ENCODE assay signal across 8 mouse cellular contexts in genomic region chr10:18317961-18318915, GRCm38 (mm10). TPM values are rescaled to one million over a fixed set of nuclear protein-coding genes. Genes with fewer than 3 reads are reported as not detected.
DNase-seq lines count a peak whose midpoint lies in the region; ATAC-seq and TF ChIP-seq lines count a peak whose summit lies in the region.

No protein-coding gene starts in this region.

- peak; percentile 11 to 24 for DNase-seq in cerebellum, adult 18-20 months
- no peak for DNase-seq in cerebellum, adult 11-12 months
- DNase-seq in embryo, embryonic 10 days (ENCODE audit: low spot score) = peak; percentile 70
- peak; percentile 97 for DNase-seq in heart, adult 11 months
- DNase-seq in liver, embryonic 11.5 days (ENCODE audit: low spot score) = peak; percentile 46
- peak; percentile 74 for DNase-seq in testis, postnatal 10 days (ENCODE audit: low spot score)

- no peaks in the 10 kb centered on the region for H3K79me2 ChIP-seq in myocyte (ENCODE audit: control insufficient read depth, insufficient read depth)

- peak overlapping the region; percentile 45 for H3K27ac ChIP-seq in intestine, embryonic 16.5 days (ENCODE audit: low read length)
- H3K27ac ChIP-seq in liver, embryonic 11.5 days (ENCODE audit: low read depth, low read length) = no peak overlapping the region

- peak overlapping the region; percentile 83 for H3K4me3 ChIP-seq in intestine, embryonic 16.5 days (ENCODE audit: low read length)
- H3K4me3 ChIP-seq in liver, embryonic 11.5 days (ENCODE audit: low read depth, low read length) = peak overlapping the region; percentile 71
- peak overlapping the region; percentile 24 for H3K4me3 ChIP-seq in myocyte

- peak; percentile 91 for ATAC-seq in intestine, embryonic 16.5 days
- peak; percentile 66 for ATAC-seq in liver, embryonic 11.5 days (replicated peaks; ENCODE audit: low FRiP score)

- no peaks in the 10 kb centered on the region for H3K9me3 ChIP-seq in intestine, embryonic 16.5 days (ENCODE audit: control insufficient read depth, low read length)
- no peaks in the 10 kb centered on the region for H3K9me3 ChIP-seq in liver, embryonic 11.5 days (ENCODE audit: control insufficient read depth, low read length)

- peak overlapping the region; percentile 98 for H3K4me2 ChIP-seq in intestine, embryonic 16.5 days (ENCODE audit: low read depth, low read length)
- peak overlapping the region; percentile 84 for H3K4me2 ChIP-seq in liver, embryonic 11.5 days
- H3K4me2 ChIP-seq in myocyte (ENCODE audit: low read depth) = peak overlapping the region; percentile 70

- no peaks in the 10 kb centered on the region for H3K36me3 ChIP-seq in intestine, embryonic 16.5 days (ENCODE audit: control insufficient read depth, insufficient read depth, low read length)
- H3K36me3 ChIP-seq in liver, embryonic 11.5 days (ENCODE audit: control insufficient read depth, insufficient read depth, low read length) = no peaks in the 10 kb centered on the region
- no peaks in the 10 kb centered on the region for H3K36me3 ChIP-seq in myocyte (ENCODE audit: control insufficient read depth, insufficient read depth)

- 2% methylated on average over 63 of the region's 89 CpGs for whole genome bisulfite sequencing in intestine, embryonic 16.5 days
- WGBS in liver, embryonic 11.5 days = 3% methylated on average over 35 of the region's 89 CpGs

- H3K27me3 ChIP-seq in intestine, embryonic 16.5 days (replicated peaks; ENCODE audit: control insufficient read depth, insufficient read depth, low read length) = no peaks in the 10 kb centered on the region
- H3K27me3 ChIP-seq in liver, embryonic 11.5 days (replicated peaks; ENCODE audit: control insufficient read depth, insufficient read depth, low read length) = peaks cover 23% of the 10 kb centered on the region
- H3K27me3 ChIP-seq in myocyte (ENCODE audit: control insufficient read depth, insufficient read depth, insufficient read length) = no peaks in the 10 kb centered on the region

- peak overlapping the region; percentile 24 for H3ac ChIP-seq in myocyte (ENCODE audit: control insufficient read depth, insufficient read length)

- H3K4me1 ChIP-seq in intestine, embryonic 16.5 days (ENCODE audit: control insufficient read depth, insufficient read depth, low read length) = peaks cover 6% of the 10 kb centered on the region
- H3K4me1 ChIP-seq in liver, embryonic 11.5 days (replicated peaks; ENCODE audit: control insufficient read depth, insufficient read depth, low read length) = no peaks in the 10 kb centered on the region

- peak overlapping the region; percentile 84 for H3K9ac ChIP-seq in intestine, embryonic 16.5 days (ENCODE audit: low read depth, low read length)
- peak overlapping the region; percentile 66 for H3K9ac ChIP-seq in liver, embryonic 11.5 days (ENCODE audit: low read depth, low read length)

- TF ChIP-seq POLR2A in myocyte (IDR thresholded peaks at IDR 0.05; ENCODE audit: insufficient read length, low read depth) = no peak

TF ChIP-seq in myocyte, 11 proteins besides CTCF, POLR2A, EP300 and RAD21:
- no peak for TF ChIP-seq REST (IDR thresholded peaks at IDR 0.05; ENCODE audit: insufficient read depth, insufficient read length)
- no peak for TF ChIP-seq POLR2AphosphoS2 (IDR thresholded peaks at IDR 0.05; ENCODE audit: insufficient read length, low read depth)
- no peak for TF ChIP-seq MYOG (IDR thresholded peaks at IDR 0.05; ENCODE audit: control insufficient read depth in 1 of 3, insufficient read depth in 1 of 3, insufficient read length in 2 of 3, low read depth in 2 of 3)
- no peak for TF ChIP-seq TCF12 (IDR thresholded peaks at IDR 0.05; ENCODE audit: insufficient read depth, poor library complexity, severe bottlenecking)

RNA-seq across cellular contexts. Expression of gene Nhsl1, which starts 0.5 kb away (rescaled TPM):
- 8.1 and 9.3 TPM in 2 replicates for polyA plus RNA-seq in intestine, embryonic 16.5 days (2015; fragmentation: Nextera tagmentation; extraction: Ambion mirVana)
- 2.6 and 2.9 TPM in 2 replicates for polyA plus RNA-seq in liver, embryonic 11.5 days (2014; fragmentation: Nextera tagmentation; extraction: Ambion mirVana)
- polyA plus RNA-seq in myocyte (2012; fragmentation: generic; extraction: Trizol) = 5.4 TPM

Comparison
In these comparisons a context has a peak if more than half of its experiments do, and no peak if none do; other contexts are left out.
1. H3K4me3 ChIP-seq: peak in every context shown above with its lines; median percentile 83 in intestine, embryonic 16.5 days; 71 in liver, embryonic 11.5 days; 24 in myocyte.